Mouse (Mus musculus) heart, postnatal 25 days (tissue): ENCODE data around the gene 2010111I01Rik. TPM values are rescaled to one million over a fixed set of nuclear protein-coding genes. Genes with fewer than 3 reads are reported as not detected.

Experiments
- DNase-seq: peaks from one replicate; pipeline ENCODE4 v3.0.0; 2022; ENCODE audit warnings: low spot score
- intact Hi-C: fragments of 180-260 bp; cut with DNase I; formaldehyde crosslinking; loops from one replicate; pipeline ENCODE4 v1.15.1; 2025
- total RNA-seq, 2 experiments: library from RNA; stranded (reverse); gene quantifications; 2 replicates each; pipeline ENCODE4 v1.2.3; 2021

The 2010111I01Rik gene
- total RNA-seq, 2 experiments from 2014 or later: 109 to 112 TPM

GRCm38 (mm10) chr13:63097440-63097930 lies 132.8 kb downstream of the 2010111I01Rik start:
- intact Hi-C loops: loop anchor here (5.0 kb wide), 1 partner anchor 55 kb away; no protein-coding TSS in a partner anchor
- DNase-seq: no peak

- no peak for DNase-seq
- intact Hi-C loops: no loop called here
These were observed 137.1 kb downstream of the 2010111I01Rik start for GRCm38 (mm10) chr13:63101761-63102160.

GRCm38 (mm10) chr13:63102848-63103585 lies 138.3 kb downstream of the 2010111I01Rik start:
- intact Hi-C loops: no loop called here
- DNase-seq: no peak

DNA sequence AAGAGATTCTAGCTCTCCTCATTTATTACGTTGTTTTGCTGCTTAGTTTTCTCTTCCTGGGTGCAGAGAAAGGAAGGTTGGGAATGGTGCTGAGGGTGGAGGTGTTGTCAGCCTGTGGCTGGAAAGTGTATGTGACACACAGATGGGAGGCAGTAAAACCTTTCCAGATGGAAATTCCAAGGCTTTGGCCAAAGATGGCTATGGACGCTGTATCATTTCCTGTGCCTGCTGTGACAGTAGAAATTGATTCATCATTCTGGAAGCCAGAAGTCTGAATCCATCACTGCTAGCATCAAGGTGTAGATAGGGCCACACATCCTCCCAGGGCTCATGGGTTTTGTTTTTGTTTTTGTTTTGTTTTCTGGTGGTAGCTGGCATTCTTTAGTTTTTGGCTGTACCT lies 141.9 kb downstream of the 2010111I01Rik start:
- no peak for DNase-seq
- intact Hi-C loops: loop anchor here (5.0 kb wide), 1 partner anchor 221 kb away; no protein-coding TSS in a partner anchor

GRCm38 (mm10) chr13:63108601-63109000 lies 143.9 kb downstream of the 2010111I01Rik start:
- intact Hi-C loops: loop anchor here (5.0 kb wide), 1 partner anchor 219 kb away; no protein-coding TSS in a partner anchor
- DNase-seq: peak; percentile 47

- no peak for DNase-seq
- intact Hi-C loops: loop anchor here (5.0 kb wide), 1 partner anchor 126 kb away; no protein-coding TSS in a partner anchor
These were observed 146.8 kb downstream of the 2010111I01Rik start for GRCm38 (mm10) chr13:63111297-63112042.

DNA sequence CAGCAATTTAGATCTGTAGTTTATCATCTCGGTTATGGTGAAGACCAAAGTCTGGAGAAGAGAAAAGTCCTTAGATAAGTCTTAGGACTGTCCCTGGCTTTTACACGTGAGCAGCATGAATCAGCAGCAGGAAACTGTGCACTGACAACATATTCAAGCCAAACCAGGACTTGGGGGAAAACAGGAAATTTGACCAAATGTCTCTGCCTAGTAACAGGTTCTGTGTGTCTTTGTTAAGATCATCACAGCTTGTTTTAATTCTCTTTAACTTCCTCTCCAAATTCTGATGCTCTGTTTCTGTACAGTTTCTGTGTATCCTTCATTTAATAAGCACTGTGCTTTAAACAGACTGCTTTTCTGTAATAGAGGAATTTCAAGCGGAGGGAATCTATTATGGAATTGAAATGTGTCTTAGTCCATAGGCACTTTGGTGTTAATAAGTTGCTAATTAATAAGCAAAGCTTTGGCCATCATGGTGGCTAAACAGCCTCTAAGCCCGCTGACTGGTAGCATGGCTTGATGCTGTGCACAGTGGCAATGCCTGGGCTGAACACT lies 147.4 kb downstream of the 2010111I01Rik start:
- intact Hi-C loops: loop anchor here (5.0 kb wide), 1 partner anchor 125 kb away; no protein-coding TSS in a partner anchor
- no peak for DNase-seq

DNA sequence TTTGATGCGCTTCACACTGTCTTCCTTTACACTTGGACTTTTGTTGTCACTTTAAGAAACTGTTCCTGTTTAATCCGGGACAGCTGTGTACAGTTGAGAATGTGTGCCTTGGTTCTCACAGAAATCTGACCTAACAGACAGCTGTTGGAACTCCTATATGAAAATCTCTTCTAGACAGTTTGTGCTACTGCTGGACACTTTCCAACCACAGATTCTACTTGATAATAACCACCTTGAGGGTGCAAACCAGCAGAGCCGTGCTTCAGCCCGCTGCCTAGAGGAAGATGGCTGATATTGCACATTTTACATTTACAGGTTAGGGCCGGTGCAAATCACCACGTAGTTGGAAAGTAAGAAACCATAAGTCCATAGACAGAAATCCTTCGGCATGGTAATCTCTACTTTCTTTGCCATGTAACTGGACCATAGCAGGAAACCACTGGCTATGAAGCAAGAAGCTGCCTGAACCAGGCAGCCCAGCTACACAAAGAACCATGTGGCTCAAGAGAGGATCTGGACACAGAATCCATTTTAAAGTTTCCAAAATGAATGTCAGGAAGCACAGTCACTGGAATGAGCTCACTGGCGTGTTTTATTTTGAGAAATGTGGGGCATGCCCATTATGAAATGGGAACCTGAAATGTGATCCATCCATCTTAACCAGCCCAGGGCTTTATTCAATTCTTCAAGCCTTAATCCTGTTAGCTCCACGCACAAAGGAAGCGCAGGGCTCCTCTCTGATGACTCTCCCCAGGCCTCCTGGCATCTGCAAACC lies 148.1 kb downstream of the 2010111I01Rik start:
- no peak for DNase-seq
- intact Hi-C loops: loop anchor here (5.0 kb wide), 1 partner anchor 125 kb away; no protein-coding TSS in a partner anchor

- intact Hi-C loops: loop anchor here (5.0 kb wide), 1 partner anchor 123 kb away; no protein-coding TSS in a partner anchor
These were observed 149.2 kb downstream of the 2010111I01Rik start for GRCm38 (mm10) chr13:63113881-63114301.

DNA sequence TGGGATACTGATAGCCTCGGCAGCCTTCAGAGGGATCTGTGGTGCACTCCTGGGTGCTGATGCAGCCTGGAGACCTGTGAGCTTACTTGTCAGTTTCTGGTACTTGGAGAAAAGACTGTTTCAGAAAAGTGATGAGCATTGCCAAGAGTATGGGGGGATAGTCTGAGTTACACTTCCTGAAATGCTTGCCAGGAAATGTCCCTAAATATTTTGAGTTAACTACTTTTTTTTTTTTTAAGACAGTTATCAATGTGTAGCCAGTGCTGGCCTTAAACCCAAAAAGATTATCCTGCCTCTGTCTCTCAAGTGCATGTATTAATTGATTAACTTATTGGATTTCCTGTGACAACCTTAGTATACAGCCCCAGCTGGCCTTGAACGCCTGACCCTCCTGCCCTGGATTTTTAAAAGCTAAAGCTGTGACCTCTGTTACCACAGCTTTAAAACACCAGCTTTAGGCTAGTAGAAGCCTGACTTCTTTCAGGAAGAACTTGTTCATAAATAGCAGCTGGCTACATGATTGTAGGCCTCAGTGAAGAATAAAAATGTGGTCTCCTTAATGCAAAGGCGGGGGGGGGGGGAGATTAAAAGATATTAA lies 150.6 kb downstream of the 2010111I01Rik start:
- intact Hi-C loops: no loop called here
- no peak for DNase-seq

More at GRCm38 (mm10) chr13:63113881-63114301, 149.2 kb downstream of the 2010111I01Rik start:
- no peak for DNase-seq

DNA sequence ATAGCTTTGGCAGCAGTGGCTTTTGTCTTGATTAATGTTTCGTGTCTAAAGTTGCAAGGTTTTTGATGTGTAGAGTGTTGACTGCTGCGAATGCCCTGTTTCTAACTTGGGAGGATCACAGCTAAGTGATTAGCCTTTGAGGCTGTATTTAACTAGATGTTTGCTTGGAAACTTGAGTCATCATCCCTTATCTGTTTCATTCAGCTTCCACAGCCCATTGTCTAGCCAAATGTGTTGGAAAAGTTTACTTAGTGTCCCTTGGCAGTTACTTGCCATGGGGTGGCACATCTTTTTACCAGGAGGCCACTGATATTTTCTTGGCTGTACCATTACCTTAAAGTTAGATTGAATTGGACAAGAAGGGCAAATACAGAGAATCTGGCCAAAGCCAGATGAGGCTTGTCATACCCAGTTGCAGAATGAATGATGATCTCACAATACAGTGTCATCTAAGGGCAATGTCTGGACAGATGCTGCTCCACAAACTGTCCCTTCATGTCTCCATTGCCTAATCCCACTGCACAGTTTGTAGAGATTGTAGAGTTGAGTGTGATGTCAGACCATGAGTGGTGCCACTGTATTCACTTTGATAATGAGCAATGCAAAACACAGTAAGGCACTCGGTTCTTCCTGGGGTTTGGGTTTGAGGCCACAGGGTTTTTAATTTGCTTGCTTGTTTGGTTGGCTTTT lies 152.9 kb downstream of the 2010111I01Rik start:
- intact Hi-C loops: no loop called here
- no peak for DNase-seq

- no peak for DNase-seq
- intact Hi-C loops: no loop called here
These were observed 154.0 kb downstream of the 2010111I01Rik start for GRCm38 (mm10) chr13:63118682-63119081.

GRCm38 (mm10) chr13:63120296-63120695 lies 155.6 kb downstream of the 2010111I01Rik start:
- DNase-seq: no peak
- intact Hi-C loops: no loop called here

- intact Hi-C loops: no loop called here
- no peak for DNase-seq
These were observed 157.1 kb downstream of the 2010111I01Rik start for GRCm38 (mm10) chr13:63121747-63122146.

- intact Hi-C loops: no loop called here
- no peak for DNase-seq
These were observed 161.5 kb downstream of the 2010111I01Rik start for GRCm38 (mm10) chr13:63126206-63126605.

DNA sequence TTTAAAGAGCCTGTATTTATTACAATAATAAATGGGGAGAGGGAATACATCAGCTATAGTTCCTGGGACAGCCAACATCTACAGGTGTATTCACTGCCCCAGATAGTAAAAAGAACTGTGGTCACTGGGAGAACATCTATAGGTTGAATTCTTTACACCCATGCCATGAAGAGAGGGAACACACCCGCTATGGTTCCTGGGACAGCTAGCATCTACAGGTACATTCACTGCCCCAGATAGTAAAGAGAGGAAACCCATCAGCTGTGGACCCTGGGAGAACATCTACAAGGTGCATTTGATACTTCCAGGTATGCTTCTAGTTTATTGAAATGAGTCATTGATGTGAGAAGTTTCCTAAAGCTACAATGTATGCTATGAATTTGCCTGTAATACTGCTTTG lies 162.8 kb downstream of the 2010111I01Rik start:
- intact Hi-C loops: no loop called here

GRCm38 (mm10) chr13:63134879-63135421 lies 170.3 kb downstream of the 2010111I01Rik start:
- DNase-seq: no peak
- intact Hi-C loops: no loop called here

More for the DNA sequence above, 162.8 kb downstream of the 2010111I01Rik start:
- no peak for DNase-seq

GRCm38 (mm10) chr13:63135994-63136393 lies 171.3 kb downstream of the 2010111I01Rik start:
- DNase-seq: no peak
- intact Hi-C loops: no loop called here
